Mouse (Mus musculus) lung, postnatal 10 days (tissue): ENCODE data around the gene B3galnt1.

Source experiments
- DNase-seq: peaks from one replicate; pipeline ENCODE4 v3.0.0; 2021

Gene B3galnt1

GRCm38 (mm10) chr3:69561686-69562085 is 37.1 kb downstream of the B3galnt1 start:
- peak; percentile 18 for DNase-seq

GRCm38 (mm10) chr3:69559975-69560330 is 38.8 kb downstream of the B3galnt1 start:
- no peak for DNase-seq

GRCm38 (mm10) chr3:69559316-69559974 is 39.3 kb downstream of the B3galnt1 start:
- DNase-seq = no peak

- DNase-seq = no peak
Observed at GRCm38 (mm10) chr3:69556092-69556778, 42.5 kb downstream of the B3galnt1 start.

GRCm38 (mm10) chr3:69555511-69555910 is 43.2 kb downstream of the B3galnt1 start:
- DNase-seq = no peak

GRCm38 (mm10) chr3:69549602-69550001 is 49.2 kb downstream of the B3galnt1 start:
- no peak for DNase-seq

GRCm38 (mm10) chr3:69548704-69549455 is 49.9 kb downstream of the B3galnt1 start:
- peak; percentile 21 for DNase-seq

GRCm38 (mm10) chr3:69545017-69545416 is 53.7 kb downstream of the B3galnt1 start:
- no peak for DNase-seq

- DNase-seq = no peak
Observed at GRCm38 (mm10) chr3:69543730-69544129, 55.0 kb downstream of the B3galnt1 start.

GRCm38 (mm10) chr3:69542962-69543361 is 55.8 kb downstream of the B3galnt1 start:
- DNase-seq = peak; percentile 16

- peak; percentile 4 for DNase-seq
Observed at GRCm38 (mm10) chr3:69535941-69536647, 62.7 kb downstream of the B3galnt1 start.

GRCm38 (mm10) chr3:69535486-69535885 is 63.3 kb downstream of the B3galnt1 start:
- no peak for DNase-seq

GRCm38 (mm10) chr3:69532687-69533086 is 66.1 kb downstream of the B3galnt1 start:
- no peak for DNase-seq

GRCm38 (mm10) chr3:69531511-69531910 is 67.2 kb downstream of the B3galnt1 start:
- no peak for DNase-seq

GRCm38 (mm10) chr3:69529576-69529975 is 69.2 kb downstream of the B3galnt1 start:
- no peak for DNase-seq

GRCm38 (mm10) chr3:69527384-69527783 is 71.4 kb downstream of the B3galnt1 start:
- no peak for DNase-seq

- peak; percentile 7 for DNase-seq
Observed at GRCm38 (mm10) chr3:69525072-69525529, 73.7 kb downstream of the B3galnt1 start.

GRCm38 (mm10) chr3:69524356-69525071 is 74.2 kb downstream of the B3galnt1 start:
- DNase-seq = peak; percentile 32
